Mouse (Mus musculus) mouse trophoblast stem cell (cell line): ENCODE data around the gene Prmt3.

ENCODE experiments used
- in situ Hi-C, 2 experiments: fragments of 300-500 bp; cut with MseI, MboI; formaldehyde crosslinking; loops; 2 replicates in 1 of 2; 3 replicates in 1 of 2; pipeline ENCODE4 v1.15.1; 2025

Prmt3 gene

DNA sequence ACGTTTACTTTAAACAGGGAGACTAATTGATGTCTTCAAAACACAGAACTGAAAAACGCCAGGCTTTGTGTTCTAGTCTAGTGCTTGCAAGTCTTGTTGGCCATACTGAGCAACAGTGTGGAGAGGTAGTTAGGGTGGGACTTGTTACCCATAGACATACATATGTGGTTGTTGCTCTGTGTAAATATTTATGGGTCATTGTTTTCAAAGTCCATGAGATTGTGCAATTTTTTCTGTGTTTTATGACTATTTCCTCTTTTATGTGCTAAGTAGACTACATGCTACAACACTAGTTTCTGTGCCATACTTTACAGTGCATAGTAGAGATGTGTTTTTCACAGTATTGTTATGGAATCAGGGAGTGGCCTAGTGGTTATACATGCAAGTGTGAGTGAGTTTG is 16.2 kb downstream of the Prmt3 start:
- in situ Hi-C loops: no loop called here

DNA sequence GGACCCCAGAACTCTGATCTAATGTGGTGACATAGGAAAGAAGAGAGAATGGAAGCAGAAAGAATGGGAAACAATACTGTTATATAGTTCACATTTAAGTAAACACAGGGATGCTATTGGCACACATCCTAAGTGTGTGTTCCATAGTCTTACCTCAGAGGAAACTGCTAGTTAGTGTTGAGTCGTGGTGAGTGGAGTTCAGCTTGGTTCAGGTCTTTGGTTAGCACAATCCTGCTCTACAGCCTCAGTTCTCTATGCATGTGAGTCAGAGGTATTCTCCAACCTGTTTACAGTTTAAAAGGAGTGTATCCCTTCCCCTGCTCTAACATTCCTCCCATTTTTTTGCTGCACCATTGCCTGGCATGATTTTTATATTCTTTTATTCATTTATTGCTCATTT is 19.0 kb downstream of the Prmt3 start:
- in situ Hi-C loops: no loop called here

DNA sequence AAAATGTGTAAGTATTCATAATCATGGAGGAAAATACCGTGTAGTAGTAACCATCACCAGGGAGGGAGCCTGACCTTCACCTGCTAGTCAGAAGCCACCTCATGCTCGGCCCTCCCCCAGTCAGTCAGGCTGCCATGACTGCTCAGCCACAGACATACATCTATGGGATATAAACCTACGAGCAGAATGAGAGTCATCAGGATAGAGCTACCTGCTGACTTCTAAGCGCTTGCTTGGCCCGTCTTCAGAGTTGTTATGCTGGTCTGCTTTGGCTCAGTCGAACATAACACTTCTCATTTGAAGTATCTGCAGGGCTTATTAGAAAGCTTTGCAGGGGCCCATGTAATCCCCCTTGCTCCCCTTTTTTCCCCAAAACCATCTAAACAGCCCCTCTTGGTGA is 25.4 kb downstream of the Prmt3 start:
- in situ Hi-C loops: no loop called here

DNA sequence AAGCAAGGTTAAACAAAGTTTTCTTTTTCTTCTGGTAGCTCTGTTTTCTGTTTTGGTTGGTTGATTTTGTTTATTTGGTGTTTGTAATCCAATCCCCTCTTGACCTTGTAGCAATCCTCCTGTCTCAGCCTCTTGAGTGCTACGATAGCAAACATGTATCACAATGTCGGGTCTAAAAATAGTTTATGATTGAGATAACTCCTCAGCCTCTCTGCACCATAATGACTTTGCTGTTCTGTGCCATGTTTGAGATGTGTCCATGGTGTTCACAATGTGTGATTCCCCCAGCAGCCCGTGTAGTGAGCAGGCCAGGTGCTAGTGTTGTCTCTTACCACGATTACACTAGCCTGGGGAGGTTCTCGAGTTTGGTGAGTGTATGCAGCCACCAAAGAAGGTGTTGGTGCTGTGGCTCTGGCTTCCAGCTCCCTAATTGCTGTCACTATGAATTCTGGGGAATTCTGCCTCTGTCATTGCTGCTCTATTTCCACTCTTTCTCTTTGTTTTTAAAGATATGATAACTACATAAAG is 26.6 kb downstream of the Prmt3 start:
- in situ Hi-C loops: no loop called here

DNA sequence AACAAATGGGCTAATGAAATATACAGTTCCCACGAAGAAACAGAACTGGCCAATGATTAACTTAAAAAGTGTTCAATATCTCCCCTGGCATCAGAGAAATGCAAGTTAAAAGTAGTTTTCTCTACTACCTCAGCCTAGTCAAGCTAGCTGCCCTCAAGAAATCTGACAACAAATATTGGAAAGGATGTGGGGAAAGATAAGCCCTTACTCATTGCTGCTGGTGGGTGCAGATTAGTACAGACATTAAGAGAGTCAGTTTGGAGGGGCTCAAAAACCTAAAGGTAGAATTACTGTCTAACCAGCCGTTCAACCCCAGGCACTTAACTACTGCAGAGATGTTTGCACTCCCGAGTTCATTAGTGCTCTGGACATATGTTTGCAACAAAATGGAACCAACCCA is 27.5 kb downstream of the Prmt3 start:
- in situ Hi-C loops: no loop called here

DNA sequence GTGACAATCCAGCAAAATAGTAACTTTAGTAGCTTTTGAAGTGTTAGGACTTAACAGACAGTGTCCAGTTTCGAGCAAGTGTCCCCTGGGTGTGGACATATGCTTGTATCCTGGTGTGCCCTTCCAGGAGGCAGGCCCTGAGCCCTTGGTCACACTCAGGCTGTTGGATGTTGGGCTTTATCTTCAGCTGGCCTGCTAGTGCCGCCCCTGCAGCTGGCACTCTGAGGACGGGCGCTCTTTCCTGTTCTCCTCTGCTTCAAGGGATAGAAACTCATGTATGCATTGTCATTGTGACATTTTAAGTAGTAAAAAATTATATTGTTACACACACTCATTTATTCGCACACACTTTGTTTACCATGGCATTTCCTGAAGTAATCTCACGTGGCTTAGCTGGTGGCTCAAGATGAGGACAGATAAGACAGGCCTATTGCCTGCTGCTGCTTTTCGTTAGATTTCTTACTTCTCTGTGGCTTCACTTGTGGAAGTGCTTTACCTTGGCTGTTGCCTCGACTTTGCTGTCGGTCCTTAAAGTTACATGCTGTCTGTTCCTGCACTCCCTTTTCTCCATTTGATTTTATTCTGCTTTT is 29.0 kb downstream of the Prmt3 start:
- in situ Hi-C loops: no loop called here

DNA sequence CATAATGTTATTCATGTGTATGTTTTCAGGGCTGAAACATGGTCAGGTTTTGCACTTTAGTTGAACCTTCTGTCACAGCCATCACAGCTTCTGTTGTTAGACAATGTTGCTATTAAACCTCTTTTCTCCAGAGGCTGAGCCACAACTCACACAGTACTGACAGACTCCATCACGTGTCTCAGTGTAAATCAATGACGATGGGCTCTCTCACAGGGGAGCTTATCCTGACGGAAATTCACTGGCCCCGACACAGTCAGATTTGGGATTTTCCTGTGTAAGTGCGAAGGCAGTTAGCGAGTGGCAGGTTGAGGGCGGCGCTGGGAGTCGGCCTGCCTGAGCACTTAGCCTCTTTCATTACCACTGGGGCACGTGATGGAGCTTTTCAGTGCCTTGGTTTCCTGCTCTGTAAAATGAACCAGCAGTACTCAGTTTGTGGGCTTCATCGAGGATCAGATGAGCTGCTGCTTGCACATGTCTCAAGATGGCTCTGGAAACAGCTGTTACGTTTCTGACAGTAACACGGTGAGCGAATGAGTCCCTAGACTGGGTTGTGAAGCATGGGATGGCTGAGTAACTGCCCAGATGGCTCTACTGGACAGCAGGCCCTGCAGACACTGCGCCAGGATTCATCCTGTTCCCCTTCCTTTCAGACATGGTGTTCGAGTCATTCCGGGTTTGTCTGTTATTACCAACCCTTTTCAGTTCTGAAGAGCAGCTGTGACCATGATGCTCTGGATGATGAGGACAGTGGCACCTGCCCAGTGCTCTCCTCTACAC is 29.9 kb downstream of the Prmt3 start:
- in situ Hi-C loops: no loop called here

DNA sequence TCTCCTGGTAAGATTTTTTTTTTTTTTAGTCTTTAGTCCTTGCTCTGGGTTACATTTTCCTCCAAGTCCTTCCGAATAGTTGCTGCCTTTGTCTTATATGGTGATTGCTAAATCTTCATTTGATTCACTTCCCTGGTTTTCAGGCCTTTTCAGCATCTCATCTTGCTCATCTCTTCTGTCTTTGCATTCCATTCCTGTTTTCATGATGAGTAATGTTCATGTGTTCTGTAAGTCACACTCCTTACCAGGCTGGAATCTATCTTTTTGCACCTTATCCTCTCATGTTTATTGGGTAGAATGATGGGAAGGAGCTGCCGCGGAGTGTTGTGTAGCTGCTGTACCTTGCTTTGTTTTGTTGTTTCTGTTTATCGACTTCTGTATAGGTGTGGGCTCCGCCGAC is 31.0 kb downstream of the Prmt3 start:
- in situ Hi-C loops: no loop called here

DNA sequence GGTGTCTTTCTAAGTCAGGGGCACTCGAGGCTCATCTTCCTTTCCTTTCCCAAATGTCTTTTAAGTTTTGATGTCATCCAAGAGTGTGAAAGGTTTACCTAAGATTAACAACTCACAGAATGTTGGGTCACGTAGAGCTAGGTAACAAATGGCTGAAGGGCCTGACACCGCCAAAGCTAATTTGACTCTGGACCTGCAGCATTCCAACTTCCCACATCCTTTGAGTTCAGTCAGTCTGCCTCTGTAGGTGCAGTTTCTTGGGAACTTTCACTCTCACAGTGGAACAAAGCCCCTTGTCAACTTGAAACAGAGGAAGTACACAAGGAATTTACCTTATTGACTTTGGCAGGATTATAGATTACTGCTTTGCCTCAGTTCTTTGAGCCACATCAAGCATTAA is 31.4 kb downstream of the Prmt3 start:
- in situ Hi-C loops: no loop called here

DNA sequence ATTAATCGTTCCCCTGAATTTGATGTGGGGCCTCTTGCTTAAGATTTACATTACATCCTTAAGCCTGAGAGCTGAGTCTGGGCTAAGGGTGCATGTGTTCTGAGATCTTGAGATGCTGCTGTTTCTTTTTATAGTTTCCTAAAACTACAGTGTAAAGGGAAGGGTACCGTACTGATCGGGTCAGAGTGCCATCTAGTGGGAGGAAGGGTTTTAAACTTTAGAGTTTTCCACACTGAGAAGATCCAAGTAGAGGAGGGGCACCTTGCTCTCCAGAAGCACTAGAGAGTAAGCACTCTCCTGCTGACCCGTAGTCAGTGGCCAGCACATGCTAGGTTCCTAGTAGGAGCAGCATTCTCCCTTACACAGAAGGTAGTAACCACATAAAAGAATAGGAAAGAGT is 33.2 kb downstream of the Prmt3 start:
- in situ Hi-C loops: no loop called here

DNA sequence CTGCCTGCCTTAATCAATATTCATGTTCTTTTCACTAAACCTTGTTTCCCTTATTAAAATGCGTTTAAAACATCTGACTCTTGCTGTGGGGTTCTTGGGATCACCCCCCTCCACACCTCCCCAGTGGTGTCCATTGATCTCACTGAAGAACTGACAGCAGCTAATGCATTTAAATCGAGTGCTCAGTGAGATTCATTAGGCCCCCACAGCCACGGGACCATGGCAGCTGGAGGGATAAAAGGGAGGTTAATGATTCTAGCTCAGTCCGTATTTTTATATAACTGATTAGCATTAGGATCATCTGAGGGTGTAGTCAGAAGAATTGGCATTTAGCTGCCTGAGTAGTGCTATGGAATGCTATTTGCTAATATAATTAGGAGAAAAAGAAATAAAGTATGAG is 41.2 kb downstream of the Prmt3 start:
- in situ Hi-C loops: no loop called here

DNA sequence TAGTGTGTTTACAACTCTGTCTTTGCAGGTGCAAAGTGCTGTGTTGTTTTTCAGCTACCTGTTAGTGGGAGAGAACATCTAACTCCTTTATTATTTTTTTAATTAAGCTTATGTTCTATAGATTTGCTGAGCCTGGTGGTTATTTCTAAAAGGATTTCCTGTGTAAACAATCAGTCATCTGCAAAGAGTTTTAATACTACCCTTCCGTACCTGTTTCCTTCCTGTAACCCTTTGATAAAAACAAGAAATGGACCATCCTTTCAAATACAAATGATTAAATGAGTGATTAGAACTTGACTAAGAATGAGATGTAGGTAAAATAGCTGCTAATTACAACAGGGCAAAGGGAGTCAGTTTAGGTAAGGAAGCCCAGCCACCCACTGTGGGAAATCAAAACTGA is 43.2 kb downstream of the Prmt3 start:
- in situ Hi-C loops: no loop called here

DNA sequence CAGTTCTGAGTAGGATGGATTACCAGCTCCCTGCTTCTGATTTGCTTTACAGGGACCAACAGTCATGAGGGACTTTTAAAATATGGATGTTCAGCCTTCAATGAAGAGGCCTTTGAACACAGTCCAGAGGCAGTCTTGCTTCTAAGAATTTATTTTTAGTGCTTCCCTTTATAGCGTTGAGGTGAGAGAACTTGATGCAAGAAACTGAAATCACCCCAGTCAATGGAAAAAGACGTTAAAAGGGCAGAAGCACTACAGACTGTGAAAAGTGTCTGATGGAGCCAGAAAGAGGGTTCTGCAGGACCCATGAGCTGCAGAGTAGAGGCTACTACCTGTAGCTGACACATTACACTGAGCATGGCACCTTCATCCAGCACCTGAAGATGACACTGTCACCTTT is 43.9 kb downstream of the Prmt3 start:
- in situ Hi-C loops: no loop called here

DNA sequence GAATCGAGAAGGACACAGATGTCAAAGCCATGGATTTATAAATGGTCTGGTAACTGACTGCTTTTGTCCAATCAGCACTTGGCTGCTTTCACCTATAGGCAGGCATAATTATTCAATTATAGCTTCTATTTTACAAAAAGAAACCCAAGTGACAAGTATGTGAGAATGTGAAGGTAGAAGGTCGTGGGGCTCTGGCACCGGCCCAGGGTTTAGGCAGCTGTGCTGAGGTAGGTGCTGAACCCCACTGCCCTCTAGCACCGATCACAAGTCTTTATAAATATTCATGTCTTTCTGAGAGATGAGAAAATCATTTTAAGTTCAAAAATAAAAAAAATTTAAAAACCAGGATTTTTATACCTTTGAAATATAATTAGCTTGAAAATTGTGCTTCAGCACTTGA is 45.4 kb downstream of the Prmt3 start:
- in situ Hi-C loops: no loop called here

DNA sequence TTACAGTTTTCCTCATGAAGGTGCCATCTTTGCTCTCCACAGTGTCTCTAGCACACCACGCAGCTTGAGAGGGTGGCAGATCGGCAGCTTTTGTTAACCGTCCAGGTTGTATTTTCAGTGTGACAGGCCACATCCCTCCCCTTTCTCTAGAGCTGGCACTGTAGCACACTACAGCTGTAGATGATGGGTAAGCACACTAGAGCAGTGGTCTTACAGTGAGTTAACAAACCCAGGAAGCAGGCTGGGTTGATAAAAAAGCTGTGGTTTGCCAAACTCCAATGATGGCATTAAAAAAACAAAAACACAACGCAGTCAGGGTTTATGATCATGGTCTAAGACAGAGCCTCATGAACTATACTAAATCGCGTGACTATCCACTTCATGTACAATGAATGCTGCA is 45.9 kb downstream of the Prmt3 start:
- in situ Hi-C loops: no loop called here

DNA sequence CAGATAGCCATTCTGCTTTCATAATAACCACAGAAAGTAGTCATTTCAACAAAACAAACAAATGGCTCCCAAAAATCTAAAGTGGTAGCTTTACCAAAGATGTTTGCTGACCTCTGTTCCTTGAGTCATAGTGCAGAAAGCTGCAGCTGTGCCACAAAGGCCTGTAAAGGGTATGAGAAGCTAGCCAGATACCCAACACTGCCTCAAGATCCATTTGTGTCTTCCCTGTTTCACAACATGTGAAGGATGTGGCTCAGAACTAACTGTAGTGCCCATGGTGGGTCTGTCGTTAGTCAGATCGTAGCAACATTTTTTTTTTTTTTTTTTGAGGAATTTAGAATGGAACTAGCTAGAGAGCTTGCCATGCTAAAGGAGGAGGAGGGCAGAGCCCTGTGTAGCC is 46.4 kb downstream of the Prmt3 start:
- in situ Hi-C loops: no loop called here

DNA sequence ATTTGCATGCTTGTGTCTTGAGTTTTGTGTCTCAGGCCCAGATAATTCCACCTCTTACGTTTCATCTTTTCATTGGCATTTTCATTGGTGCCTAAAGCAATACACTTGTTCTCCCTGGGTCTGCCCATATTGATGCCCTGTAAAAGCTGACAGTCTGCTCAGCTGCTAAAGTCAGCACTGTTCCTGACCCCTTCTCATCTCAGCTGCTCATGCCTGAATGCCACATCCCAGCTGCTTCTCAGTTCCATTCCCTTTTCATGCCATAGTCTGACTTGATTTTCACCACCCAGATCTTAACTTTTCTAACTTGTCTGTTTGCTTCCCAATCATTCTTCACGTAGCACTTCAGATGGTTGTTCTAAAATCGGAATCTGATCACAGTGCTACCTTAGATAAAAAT is 47.3 kb downstream of the Prmt3 start:
- in situ Hi-C loops: no loop called here

DNA sequence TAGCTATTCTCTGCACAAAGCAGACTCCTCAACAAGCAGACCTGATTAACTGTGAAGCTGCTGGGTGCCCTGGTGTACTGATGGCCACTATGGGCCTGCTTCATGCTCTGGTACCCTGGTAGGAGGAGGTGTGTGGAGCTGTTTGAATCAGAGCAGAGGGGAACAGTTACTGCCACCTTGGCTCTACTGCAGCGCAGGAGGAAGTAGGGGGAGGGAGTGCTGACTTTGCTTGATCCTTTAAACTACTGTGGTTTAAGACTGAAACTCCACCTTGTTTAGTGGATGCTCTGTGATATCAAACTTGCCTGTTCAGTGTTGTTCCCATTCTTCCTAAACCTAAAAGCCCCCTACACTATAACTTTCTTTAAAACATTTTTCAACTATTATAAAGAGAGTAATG is 49.8 kb downstream of the Prmt3 start:
- in situ Hi-C loops: no loop called here

DNA sequence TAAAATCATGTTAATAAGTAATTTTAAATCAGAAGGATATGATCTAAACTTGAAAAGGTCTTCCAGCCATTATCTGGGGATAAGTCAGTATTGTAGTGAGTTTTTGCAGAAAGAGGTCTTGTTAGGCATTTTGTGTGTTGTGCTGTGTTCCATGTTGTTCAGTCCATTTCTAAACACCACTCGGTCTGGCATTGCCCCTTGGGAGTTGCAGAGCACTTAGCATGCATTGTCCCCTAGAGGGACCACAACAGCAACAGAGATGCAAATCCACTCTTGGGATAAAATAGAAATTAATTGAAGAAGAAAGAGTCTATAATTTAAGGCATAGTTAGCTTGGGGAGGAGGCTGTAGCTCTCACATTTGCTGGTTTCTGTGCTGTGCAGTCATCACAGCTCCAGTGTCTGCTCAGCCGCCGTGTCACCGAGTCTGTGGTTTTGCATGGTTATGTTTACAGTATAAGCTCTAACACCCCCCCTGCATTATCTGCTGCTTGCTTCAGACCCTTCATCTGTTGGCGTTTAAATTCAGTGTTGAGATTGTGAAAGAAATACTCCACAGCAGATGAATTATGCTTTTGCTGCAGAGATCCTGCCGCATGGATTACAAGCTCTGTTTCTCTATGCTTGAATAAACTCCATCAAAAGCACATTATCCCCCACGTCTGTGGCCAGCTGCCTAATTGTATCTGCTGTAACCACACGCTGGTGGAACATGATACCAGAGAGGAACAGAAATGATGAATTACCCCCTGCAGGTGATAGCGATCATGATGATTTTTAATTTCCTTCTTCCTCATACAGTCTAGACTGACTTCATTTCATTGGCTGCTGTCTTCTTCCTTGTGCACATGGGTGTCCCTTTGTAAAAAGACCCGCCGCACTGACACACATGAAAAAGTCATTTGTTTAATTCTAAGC is 64.5 kb downstream of the Prmt3 start:
- in situ Hi-C loops: no loop called here

DNA sequence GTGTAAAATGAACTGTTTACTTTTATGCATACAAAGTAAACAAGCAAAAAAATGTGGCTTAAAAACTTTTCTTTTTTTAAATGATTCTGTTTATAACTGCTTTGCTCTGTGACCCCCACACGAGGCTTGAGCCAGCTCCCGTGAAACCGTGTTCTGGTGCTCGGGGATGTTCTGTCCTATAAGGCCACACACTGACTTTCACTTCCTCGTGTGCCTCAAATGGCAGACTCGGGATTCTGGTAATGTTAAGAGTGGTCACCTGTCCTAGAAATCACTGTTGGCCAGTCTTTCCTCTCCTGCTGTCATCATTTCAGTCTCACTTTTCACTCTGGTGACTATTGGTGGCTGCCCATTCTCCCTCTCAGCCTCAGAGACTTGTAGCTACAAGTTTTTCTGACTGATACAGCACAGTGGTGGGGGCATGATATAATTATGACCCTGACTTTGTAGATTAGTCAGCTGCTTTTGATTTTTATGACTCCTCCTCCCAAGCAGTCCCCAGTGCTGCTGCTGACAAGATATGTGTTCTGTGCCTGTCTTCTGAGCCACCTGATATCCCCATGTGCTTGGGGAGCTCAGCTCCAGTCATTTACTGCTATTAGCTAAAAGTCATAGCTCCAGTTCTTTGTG is 65.3 kb downstream of the Prmt3 start:
- in situ Hi-C loops: no loop called here

DNA sequence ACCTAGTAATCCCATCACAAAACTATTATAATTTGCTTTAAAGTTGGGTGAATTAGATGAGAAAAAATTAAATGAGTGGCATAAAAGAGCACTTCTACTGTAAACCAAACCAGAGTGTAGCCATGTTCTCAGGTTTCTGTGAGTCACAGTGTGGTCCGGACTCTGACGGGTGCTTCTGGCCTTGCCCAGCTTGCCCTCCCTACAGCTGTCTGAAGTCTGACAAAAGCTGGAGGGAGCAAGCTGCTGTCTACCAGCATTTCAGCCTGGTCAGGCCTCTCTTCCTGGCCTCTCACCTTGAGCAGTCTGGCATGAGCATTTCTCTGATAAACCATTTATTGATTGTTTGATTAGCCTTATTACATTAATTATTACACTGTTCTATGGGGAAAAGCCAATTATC is 69.8 kb downstream of the Prmt3 start:
- in situ Hi-C loops: no loop called here
